In genomic region chr6:89238871-89239270, GRCm38 (mm10) we compare ENCODE assay signal across 12 mouse cellular contexts.
A peak's percentile ranks its signal among the peaks of the same experiment; 100 is the strongest.
DNase-seq lines count a peak whose midpoint lies in the region; ATAC-seq lines count a peak whose summit lies in the region.
"Had no signal": no experiment of that assay in that cellular context is flagged by ENCODE, and none has a peak within 500 bp of the region (broad histone marks: within the 10 kb centered on the region; RNA-seq: fewer than 3 reads in every experiment).

No protein-coding gene starts in this region.

- H3K27ac ChIP-seq in heart, embryonic 10.5 days, result no peak overlapping the region
- H3K27ac ChIP-seq in neural tube, embryonic 14.5 days (ENCODE audit: low read depth, low read length), result no peak overlapping the region
- H3K27ac ChIP-seq: forebrain, embryonic 12.5 days; kidney, postnatal 0 days; liver, embryonic 14.5 days had no signal

- no peak overlapping the region for H3K4me3 ChIP-seq in heart, embryonic 10.5 days
- no peak overlapping the region for H3K4me3 ChIP-seq in neural tube, embryonic 14.5 days (ENCODE audit: low read depth, low read length)
- H3K4me3 ChIP-seq: forebrain, embryonic 12.5 days had no signal

- H3K4me1 ChIP-seq in heart, embryonic 10.5 days, result peaks cover 16% of the 10 kb centered on the region
- peaks cover 50% of the 10 kb centered on the region for H3K4me1 ChIP-seq in neural tube, embryonic 14.5 days (ENCODE audit: control insufficient read depth, insufficient read depth, low read length)

- H3K4me2 ChIP-seq in neural tube, embryonic 14.5 days (ENCODE audit: low read depth, low read length), result 0 out of 2 replicates have a peak overlapping the region, but pooled peaks have one; percentile 3
- H3K4me2 ChIP-seq: forebrain, embryonic 12.5 days had no signal

- no peak overlapping the region for H3K9ac ChIP-seq in neural tube, embryonic 14.5 days (replicated peaks; ENCODE audit: low read depth, low read length)
- H3K9ac ChIP-seq: forebrain, embryonic 12.5 days; liver, embryonic 14.5 days had no signal

- no peaks in the 10 kb centered on the region for H3K36me3 ChIP-seq in heart, embryonic 10.5 days
- H3K36me3 ChIP-seq in neural tube, embryonic 14.5 days (ENCODE audit: control insufficient read depth, insufficient read depth, low read length), result no peaks in the 10 kb centered on the region
- H3K36me3 ChIP-seq: forebrain, embryonic 12.5 days had no signal

- 68% methylated on average over 14 of the region's 14 CpGs for WGBS in heart, embryonic 10.5 days
- WGBS in neural tube, embryonic 14.5 days, result 20% methylated on average over 14 of the region's 14 CpGs

- H3K9me3 ChIP-seq in heart, embryonic 10.5 days, result no peaks in the 10 kb centered on the region
- no peaks in the 10 kb centered on the region for H3K9me3 ChIP-seq in neural tube, embryonic 14.5 days (ENCODE audit: control insufficient read depth, low read length)
- H3K9me3 ChIP-seq: forebrain, embryonic 12.5 days had no signal

- H3K27me3 ChIP-seq in heart, embryonic 10.5 days (ENCODE audit: insufficient read depth, poor library complexity, severe bottlenecking), result peaks cover 39% of the 10 kb centered on the region
- no peaks in the 10 kb centered on the region for H3K27me3 ChIP-seq in neural tube, embryonic 14.5 days (ENCODE audit: control insufficient read depth, insufficient read depth, low read length)

- DNase-seq in cerebellum, adult 11 months, result peak; percentile 22
- no peak for DNase-seq in cerebellum, postnatal 4 days (ENCODE audit: low spot score in 2 of 2)
- peak; percentile 20 for DNase-seq in heart, postnatal 4 days
- no peak for DNase-seq in heart, embryonic 10.5 days (ENCODE audit: low spot score)
- DNase-seq in fibroblast of lung, adult 2 months (ENCODE audit: low read depth), result peak; percentile 46
- DNase-seq in urinary bladder, postnatal 25 days (ENCODE audit: low spot score), result no peak
- DNase-seq in lung, postnatal 25 days (ENCODE audit: low spot score), result no peak

- ATAC-seq in neural tube, embryonic 14.5 days (ENCODE audit: low read depth), result no peak
- ATAC-seq: Patski had no signal

Comparison
In these comparisons a context has a peak if more than half of its experiments do, and no peak if none do; other contexts are left out.
1. DNase-seq: peak in cerebellum, adult 11 months (single experiment), heart, postnatal 4 days (single experiment) and fibroblast of lung, adult 2 months (single experiment); none in cerebellum, postnatal 4 days (0 of 2), heart, embryonic 10.5 days (single experiment), urinary bladder, postnatal 25 days (single experiment) and lung, postnatal 25 days (single experiment).